Mouse (Mus musculus): ENCODE data around the gene Dpy30.

The Dpy30 gene

DNA sequence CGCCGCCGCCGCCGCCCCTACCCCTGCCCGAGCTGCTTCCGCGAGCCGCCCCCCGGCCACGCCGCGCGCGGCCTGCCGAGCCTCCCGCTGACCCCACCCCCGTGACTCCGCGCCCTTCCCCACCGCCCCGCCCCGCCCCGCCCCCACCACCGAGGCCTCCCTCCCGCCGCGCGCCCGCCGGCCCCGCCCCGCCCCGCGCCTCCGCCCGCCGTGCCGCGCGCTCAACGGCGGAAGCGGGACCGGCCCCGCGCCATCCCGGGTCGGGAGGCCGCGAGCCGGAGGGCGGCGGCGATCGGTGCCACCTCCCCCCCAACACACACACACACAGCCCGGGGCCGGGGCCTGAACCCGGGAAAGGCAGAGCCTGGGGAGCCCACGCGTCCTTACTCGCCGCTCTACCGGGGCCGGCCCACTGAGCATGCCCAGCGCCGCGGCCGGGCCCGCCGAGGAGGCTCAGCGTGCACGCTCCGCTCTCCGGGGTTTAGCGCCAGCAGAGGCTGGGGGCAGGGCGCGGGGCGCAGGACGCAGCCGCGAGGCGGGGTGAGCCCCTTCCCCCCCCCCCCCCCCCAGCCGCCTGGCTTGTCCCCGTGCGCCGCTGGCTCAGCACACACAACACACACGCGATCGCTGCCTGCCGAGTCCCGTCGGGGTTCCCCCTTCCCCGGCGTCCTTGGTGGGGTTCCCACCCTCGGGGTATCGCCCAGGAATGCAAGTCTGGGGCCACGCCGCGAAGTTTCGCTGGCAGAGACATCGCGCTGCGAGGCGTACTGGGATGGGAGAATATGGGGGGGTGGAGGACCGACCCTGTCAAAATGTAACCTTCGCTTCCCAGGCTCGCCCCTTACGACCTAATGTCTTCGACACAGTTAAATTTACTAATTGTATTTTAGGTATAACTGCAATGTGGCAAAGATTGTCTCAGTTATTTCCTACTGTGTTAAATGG is 28.4 kb downstream of the Dpy30 start, which contains the start of gene Memo1:
TSS of gene Memo1 (minus strand) at position 496 of the 945 bp plus-strand sequence.
- DNase-seq (ENCODE audit: extremely low spot score, low read depth, low spot score): no peak

DNA sequence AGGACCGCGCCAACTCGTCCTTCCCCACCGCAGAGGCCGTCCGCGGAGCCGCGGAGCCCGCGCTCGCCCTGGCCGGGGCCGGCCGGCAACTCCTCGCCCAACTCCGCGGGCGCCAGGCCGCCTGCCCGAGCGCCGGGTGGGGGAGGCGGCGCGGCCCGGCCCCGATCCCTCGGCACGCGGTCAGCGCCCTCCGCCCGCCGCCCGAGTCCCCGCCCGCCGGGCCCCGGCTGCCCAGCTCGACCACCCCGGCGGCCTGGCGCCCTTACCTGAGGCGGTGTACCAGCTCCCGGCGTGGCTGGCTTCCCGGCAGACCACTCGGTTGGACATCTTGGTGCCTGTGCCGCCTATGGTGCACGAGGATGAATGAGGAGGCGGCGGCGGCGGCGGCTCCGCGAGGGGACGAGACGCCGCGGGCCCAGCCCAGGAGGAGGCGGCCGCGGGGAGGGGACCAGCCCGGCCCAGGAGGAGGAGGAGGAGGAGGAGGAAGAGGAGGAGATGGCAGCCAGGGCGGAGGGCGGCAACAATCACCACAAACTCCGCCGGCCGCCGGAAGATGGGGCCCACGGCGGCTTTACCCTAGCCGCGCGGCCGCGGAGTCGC is 29.2 kb downstream of the Dpy30 start:
- DNase-seq (ENCODE audit: extremely low spot score, low read depth, low spot score): no peak

DNA sequence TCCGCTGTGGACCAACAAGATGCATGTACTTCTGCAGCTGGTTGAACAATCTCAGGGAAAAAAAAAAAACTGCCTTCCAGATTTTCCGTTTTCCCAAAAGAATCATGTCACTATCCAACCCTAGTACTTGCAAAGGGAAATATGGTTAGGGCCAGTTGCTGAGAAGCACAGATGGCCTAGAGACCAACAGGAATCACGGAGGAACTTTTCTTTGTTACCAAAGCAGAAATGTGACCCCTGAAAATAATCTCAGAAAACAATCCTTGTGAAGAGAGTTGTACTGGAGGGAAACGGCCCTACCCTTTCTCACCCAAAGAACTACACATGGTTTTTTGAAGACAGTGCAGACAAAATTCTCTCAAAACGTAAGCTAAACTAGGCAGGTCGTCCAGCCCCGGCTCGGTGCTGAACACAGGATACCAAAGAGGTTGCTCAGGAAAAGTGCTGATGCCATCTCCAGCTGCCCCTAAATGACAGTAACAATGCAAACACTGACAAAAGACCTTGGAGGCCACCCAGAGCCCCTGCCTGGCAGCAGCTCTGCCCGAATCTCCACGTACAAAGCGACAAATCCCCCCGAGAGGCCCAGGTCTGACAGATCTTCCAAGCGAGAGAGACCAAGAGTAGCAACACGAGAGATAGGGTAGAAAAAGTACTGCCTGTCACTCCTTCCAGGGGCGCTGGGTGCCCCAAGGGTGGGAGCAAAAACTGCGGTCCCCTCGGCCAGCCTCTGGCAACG is 29.9 kb downstream of the Dpy30 start:
- no peak for DNase-seq (ENCODE audit: extremely low spot score, low read depth, low spot score)

DNA sequence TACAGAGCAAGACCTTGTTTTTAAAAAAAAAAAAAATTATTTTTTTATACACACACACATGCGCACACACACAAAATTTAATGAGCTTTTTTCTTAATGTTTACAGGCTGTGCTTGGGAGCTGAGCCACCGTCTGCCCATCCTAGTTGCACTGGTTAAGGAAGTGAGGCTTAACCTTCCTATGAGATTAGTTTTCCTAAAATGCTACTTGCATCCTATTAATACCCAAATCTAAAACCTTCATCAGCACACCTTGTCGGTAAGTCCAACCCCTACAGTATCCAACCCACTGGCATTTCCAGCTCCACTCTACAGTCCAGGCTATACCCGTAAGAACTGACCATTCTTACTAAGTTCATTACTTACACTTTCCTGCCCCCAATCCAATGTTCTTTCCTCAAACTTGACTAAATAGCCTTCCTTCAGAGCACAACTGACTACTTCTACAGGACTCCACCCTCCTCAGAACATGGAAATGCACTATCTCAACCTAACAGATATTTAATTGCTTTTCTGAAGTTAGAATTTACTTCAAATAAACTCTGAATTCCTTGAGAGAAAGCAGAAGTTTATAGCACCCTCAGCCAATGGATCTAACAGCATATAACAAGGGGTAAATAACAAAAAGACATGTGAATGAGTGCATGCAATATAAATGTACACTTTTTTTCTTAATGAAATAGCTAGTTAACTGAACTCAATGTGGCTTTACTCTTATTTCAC is 31.9 kb downstream of the Dpy30 start:
- no peak for DNase-seq (ENCODE audit: extremely low spot score, low read depth, low spot score)

DNA sequence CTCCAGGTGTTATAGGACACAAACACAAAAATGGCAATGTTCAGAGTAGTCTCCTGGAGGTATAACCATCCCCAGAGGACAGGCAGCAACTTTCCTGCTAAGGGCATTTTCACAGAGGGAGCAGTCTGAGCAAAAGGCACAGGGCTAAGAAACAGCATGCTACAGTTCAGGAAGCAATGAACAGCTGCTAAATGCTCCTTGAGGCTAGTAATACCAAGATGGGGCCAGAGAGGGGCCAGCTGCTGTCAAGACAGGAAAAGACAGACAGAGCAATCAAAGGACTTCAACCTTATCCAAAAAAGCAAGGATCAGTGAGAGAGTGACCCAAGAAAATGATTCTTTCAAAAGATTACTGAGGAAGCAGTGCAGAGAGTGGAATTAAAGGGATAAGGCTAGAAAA is 32.9 kb downstream of the Dpy30 start:
- no peak for DNase-seq (ENCODE audit: extremely low spot score, low read depth, low spot score)

DNA sequence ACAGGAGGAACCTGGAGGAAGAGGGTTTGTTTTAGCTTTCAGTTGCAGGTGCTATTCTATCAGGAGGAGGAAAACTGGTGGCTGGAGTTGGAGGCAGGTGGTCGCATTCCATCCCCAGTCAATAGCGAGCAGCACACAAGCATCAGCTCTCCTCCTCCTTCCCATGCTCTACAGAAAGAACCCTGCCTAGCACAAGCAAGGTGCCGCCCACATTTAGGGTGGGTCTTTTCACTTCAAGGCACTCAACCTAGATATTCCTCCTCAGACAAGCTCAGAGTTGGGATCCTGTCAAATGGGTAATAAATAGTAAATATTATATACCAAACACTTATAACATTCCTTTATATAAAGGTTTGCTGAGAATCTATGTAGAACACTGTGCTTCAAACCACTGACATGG is 33.5 kb downstream of the Dpy30 start:
- no peak for DNase-seq (ENCODE audit: extremely low spot score, low read depth, low spot score)

DNA sequence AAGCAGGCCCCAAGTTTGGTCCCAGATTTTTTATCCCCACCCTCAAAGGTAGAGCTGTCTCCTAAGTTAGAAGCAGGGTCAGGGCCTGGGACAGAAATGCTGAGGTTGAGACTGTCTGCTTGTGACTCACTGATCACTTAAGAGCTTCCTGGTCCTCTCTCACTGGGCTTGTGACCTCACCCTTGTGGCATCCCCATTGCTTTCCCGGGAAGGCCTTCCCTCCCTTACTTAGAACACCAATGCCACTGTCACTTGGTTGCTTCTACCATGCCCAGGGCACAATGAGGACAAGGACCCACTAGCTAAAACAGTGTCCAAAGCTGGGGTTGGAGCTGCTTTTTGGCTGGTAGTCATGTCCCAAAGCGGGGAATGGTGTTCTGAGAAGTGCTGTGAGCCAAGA is 35.1 kb downstream of the Dpy30 start:
- DNase-seq (ENCODE audit: extremely low spot score, low read depth, low spot score): no peak

DNA sequence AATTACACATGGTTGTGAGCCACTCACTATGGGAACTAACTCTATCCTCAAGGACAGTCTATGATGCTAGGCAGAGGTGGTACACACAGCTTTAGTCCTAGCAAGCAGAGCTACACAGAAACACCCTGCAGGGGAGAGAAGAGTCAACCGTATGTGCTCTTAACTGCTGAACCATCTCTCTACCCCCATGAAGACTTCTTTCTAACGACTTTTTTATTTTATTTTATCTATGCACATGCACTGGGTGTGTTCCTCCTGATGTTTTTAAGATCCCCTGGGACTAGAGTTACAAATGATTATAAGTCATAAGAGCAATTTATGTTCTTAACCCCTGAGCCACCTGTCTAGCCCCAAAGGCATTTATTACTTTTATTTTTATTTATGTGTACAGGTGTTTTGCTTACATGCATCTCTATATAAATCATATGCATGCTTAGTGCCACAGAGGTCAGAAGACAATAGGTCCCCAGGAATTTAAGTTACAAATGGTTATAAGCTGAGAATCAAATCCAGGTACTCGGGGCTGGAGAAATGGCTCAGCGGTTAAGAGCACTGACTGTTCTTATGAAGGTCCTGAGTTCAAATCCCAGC is 37.5 kb downstream of the Dpy30 start:
- DNase-seq (ENCODE audit: extremely low spot score, low read depth, low spot score): no peak

DNA sequence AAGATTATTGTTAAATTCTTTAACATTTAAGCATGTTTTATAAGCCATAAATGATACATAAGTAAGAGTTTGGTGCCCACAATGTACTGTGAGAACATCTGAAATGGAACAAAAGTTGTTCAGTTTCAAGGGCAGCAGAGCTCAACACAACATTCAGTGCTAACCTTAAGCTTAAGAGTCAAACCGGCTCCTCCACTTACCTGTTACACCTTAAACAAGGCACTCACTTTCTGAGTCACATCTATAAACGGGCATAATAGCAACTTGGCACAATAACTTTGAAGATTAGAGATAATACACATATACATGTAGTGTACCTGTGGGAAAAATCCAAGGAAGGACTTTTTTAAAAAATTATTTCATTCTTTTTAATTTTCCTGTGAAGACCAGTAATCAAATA is 38.0 kb downstream of the Dpy30 start:
- no peak for DNase-seq (ENCODE audit: extremely low spot score, low read depth, low spot score)

DNA sequence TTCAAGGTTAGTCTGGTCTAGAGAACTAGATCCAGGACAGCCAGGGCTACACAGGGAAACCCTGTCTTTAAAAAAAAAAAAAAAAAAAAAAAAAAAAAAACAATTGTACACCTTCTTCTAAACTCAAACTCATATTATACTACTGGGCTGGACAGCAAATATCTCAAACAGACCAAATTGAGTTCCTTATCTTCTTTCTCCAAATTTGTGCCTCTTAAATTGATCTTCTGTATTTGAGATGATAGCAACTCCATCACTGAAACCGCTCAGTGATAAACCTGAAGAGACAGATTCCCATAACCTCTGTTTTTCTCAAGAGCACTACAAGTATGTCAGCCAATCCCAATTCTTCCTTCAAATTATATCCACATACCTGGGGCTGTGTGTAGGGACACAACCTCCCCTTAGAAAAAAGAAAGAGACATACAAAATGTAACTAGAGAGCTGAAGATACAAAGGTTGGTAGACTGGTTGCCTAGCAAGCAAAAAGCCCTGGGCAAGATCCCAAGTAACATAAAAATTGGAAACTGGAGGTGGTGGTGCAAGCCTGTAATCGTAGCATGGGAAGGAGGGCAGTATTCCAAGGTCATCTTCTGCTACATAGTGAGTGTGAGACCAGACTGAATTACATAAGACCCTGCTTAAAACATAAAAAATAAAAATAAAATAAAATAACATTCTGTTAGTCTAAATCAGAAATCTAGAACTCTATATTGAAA is 39.2 kb downstream of the Dpy30 start:
- no peak for DNase-seq (ENCODE audit: extremely low spot score, low read depth, low spot score)

DNA sequence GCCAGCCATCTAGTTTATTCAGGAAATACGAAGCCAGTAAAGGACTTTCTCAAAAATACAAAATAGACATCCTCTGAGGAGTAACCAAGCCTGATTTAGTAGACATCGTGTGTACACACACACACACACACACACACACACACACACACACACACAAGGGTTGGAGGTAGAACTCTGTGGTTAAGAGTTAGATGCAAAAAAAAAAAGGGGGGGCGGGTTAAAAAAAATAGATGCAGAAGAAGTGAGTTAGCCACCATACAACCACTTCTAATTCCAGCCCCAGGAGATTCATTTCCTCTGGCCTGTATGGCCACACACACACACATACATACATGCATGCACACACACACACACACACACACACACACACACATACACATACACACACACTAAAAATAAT is 41.7 kb downstream of the Dpy30 start:
- no peak for DNase-seq (ENCODE audit: extremely low spot score, low read depth, low spot score)

DNA sequence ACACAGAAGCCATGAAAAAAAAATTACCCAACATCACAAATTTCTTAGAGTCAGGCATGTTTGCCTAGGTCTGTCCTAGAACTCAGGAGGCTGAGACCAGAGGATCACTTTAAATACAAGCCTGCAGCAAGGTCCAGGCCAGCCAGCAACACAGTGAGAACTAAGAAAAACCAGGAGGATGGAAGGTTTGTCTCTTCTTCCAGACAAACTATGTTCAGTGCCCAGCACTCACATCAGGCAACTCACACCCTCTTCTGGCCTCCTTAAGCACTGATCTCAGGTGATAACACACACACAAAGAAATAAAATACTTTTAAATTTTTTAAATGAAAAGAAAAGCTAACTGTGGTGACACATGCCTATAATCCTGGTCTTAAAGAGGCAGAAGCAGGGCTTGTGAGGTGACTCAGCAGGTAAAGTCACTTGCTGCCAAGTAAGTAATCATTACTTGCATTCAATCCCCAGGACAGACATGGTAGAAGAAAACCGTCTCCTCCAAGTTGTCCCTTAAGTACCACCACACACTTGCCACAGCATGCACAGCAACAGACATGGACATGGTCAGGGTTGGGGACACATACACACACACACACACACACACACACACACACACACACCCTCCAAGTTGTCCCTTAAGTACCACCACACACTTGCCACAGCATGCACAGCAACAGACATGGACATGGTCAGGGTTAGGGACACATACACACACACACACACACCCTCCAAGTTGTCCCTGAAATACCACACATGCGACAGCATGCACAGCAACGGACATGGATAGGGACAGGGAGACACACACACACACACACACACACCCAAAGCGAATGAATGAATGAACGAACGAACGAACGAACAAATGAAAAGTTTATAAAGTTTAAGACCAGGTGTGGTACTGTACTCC is 44.5 kb downstream of the Dpy30 start:
- no peak for DNase-seq (ENCODE audit: extremely low spot score, low read depth, low spot score)

DNA sequence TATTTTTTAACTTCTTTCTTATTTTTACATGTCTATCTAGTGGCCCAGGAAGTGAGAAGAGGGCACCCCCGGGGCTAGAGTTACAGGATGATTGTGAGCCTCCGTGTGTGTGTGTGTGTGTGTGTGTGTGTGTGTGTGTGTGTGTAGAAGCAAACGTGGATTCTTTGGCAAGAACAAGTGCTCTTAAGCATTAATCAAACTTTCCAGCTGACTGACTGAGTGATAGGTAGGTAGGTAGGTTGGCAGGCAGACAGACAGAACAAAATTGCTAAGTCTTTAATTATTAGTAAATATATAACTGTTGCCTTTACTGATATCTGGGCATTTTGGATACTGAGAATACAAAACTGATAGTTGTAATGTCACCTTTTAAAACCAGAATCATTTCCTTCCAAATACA is 49.3 kb downstream of the Dpy30 start:
- DNase-seq (ENCODE audit: extremely low spot score, low read depth, low spot score): no peak

DNA sequence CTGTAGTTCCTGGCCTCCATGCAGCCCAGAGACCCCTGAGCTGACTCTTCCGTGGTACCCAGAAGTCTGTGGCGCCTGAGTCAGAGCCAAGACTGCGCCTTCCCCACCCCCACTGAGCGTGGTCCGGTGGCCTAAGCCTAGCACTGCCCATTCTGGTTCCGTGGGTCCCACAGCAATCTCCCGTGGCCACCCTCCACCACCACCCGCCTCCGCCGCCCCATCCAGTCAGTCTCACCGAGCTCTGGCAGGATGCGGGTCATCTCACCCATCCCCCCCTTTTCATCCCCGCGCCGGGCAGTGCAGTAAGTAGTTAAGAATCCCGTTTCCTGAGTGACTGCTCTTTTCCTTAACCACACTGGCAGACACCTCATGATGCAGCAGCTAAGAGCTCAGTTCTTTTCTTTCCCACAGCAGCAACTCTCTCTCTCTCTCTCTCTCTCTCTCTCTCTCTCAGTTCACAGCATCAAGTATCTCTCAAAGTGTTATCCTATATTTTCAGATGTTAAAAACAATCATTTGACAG is 51.0 kb downstream of the Dpy30 start:
- no peak for DNase-seq (ENCODE audit: extremely low spot score, low read depth, low spot score)

DNA sequence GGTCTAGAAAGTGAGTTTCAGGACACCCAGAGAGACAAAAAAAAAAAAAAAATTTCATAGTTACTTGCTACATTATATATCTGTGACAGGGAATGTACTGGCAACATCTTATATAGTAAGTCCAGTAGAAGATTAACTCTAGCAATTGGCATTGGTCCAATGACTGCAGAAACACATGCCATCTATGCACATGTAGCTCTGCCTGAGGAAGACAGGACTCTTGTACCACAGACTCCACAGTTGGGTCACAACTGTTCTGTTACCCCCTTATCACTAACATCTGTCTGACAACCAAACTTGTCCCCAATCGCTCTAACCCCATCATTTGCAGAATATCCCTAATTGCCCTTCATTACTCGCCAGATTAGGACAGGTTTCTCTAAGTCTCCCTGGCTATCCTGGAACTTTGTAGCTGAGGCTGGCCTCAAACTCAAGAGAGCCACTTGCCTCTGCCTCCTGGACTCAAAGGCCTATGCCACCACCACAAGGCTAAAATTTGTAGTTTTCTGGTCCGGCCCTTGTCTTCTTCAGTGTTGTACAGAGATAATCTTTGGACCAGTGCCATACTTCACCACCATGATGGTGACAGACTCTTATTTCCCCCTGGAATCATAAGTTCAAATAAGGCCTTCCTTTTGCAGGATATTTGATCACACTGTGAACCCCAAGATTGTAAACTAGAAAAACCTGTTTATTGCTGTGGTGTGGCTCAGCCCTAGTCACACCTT is 52.0 kb downstream of the Dpy30 start:
- no peak for DNase-seq (ENCODE audit: extremely low spot score, low read depth, low spot score)

DNA sequence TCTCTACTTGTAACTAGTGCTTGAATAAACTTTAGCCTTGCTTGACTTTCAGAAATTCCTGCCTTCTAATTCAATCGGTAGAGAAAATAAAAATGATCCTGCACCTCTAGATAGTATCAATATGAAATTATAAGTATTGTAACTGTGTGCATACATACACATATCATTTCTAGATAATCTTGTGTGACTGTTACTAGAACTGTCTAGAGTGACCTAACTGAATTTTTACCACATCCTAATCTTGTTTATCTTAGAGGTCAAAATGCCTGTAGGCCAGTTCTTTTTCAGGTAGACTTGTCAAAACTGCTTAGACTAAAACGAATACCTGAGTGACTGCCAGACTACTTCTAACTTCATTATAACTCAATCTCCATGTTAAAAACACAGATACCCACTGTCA is 53.5 kb downstream of the Dpy30 start:
- DNase-seq (ENCODE audit: extremely low spot score, low read depth, low spot score): no peak

DNA sequence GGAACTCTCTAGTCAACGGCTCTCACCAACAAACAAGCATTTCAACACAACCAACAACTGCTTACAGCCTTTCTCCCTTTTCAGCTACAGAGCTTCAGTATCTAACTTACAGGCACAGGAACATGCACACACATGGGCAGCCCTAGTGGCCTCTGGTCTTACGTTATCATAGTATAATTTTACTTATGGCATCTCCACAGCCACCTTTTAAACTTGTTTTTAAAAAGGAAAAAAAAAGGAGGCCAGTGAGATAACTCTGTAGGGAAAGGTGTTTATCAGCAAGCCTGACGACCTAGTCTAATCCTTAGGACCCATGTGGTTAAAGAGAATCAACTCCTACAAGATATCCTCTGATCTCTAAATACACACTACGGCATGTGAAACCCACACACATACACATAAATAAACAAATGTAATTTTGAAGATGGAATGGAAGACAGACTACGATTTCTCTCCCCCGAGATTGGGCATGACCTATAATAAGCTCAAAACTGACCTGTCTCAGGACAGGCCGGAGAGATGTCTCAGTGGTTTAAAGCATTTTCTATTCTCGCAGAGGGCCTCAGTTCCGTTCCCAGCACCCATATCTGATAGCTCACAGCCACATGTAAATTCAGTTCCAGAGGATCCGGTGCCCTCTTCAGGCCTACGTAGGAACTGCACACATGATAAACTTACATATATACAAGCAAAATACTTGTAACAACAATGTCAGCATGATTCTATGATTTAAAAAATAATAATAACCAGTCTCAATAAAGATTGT is 56.1 kb downstream of the Dpy30 start:
- no peak for DNase-seq (ENCODE audit: extremely low spot score, low read depth, low spot score)
